Mouse (Mus musculus): ENCODE measurements around the gene Xlr4a. TPM values are rescaled to one million over a fixed set of nuclear protein-coding genes. Genes with fewer than 3 reads are reported as not detected.

The Xlr4a gene
- polyA plus RNA-seq, 1 experiment = not detected

DNA sequence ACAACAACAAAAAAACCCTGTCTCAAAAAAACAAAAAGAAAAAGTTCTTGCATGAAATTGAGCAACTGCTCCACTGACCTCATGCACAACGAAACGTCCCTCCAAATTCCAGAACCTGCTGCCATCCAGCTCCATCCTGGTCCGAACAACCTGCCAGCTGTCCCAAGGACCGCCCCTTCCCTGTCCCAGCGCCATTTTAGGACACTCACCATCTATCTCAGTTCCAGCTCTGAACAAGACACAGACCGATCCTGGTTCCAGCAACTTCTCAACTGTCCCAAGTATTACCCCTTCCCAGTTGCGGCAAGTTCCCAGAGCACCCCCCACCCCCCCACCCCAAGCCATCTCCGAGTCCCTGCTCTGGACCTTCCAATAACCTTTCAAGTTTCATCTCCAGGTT, 43.4 kb downstream of the Xlr4a start:
- Histone ChIP-seq H3K27me3 (ENCODE audit: control insufficient read depth, insufficient read depth, low read length, poor library complexity, severe bottlenecking) (no peaks in the 10 kb centered on the region), H3K27ac (ENCODE audit: insufficient read depth, low read length) (no peak overlapping the region), H3K4me3 (ENCODE audit: low read depth, low read length) (no peak overlapping the region; the same call in none of the 2 replicates), H3K36me3 (ENCODE audit: control insufficient read depth, insufficient read depth, low read length, poor library complexity, severe bottlenecking) (no peaks in the 10 kb centered on the region), H3K9me3 (replicated peaks; ENCODE audit: control insufficient read depth, insufficient read depth, low read length, poor library complexity, severe bottlenecking) (no peaks in the 10 kb centered on the region), H3K4me1 (ENCODE audit: control insufficient read depth, insufficient read depth, low read length) (no peaks in the 10 kb centered on the region), H3K9ac (ENCODE audit: low read depth, poor library complexity, severe bottlenecking) (no peak overlapping the region)
- TF ChIP-seq CTCF (IDR thresholded peaks at IDR 0.05; ENCODE audit: low read depth, low read length) = no peak
- TF ChIP-seq POLR2A (IDR thresholded peaks at IDR 0.05; ENCODE audit: insufficient read depth, low read length) = no peak
- no peak for TF ChIP-seq EP300 (IDR thresholded peaks at IDR 0.05; ENCODE audit: insufficient read depth, low read depth, low read length)

GRCm38 (mm10) chrX:73037003-73037402, 45.3 kb downstream of the Xlr4a start, which contains the start of gene Pnma5:
TSS of gene Pnma5 (minus strand) at chrX:73037103.
- Histone ChIP-seq H3K27ac (ENCODE audit: insufficient read depth, low read length) (no peak within 1 kb of the TSS), H3K27me3 (ENCODE audit: control insufficient read depth, insufficient read depth, low read length, poor library complexity, severe bottlenecking) (no peaks in the 10 kb centered on the region)

More at GRCm38 (mm10) chrX:73037003-73037402, 45.3 kb downstream of the Xlr4a start, which contains the start of gene Pnma5:
- Histone ChIP-seq H3K36me3 (ENCODE audit: control insufficient read depth, insufficient read depth, low read length, poor library complexity, severe bottlenecking) (no peaks in the 10 kb centered on the region), H3K9ac (ENCODE audit: low read depth, poor library complexity, severe bottlenecking) (no peak within 1 kb of the TSS), H3K4me3 (ENCODE audit: low read depth, low read length) (no peak within 1 kb of the TSS), H3K4me1 (ENCODE audit: control insufficient read depth, insufficient read depth, low read length) (no peaks in the 10 kb centered on the region), H3K9me3 (replicated peaks; ENCODE audit: control insufficient read depth, insufficient read depth, low read length, poor library complexity, severe bottlenecking) (no peaks in the 10 kb centered on the region)
- TF ChIP-seq EP300 (IDR thresholded peaks at IDR 0.05; ENCODE audit: insufficient read depth, low read depth, low read length) (no peak), CTCF (IDR thresholded peaks at IDR 0.05; ENCODE audit: low read depth, low read length) (no peak), POLR2A (IDR thresholded peaks at IDR 0.05; ENCODE audit: insufficient read depth, low read length) (no peak)

Other genes starting within 250 kb of the Xlr4a start
- gene Cetn2, start 164.1 kb downstream of the Xlr4a start, polyA plus RNA-seq (2011; ENCODE audit: insufficient read depth, insufficient read length, low read depth, missing spikeins) = 48.6 and 49.5 TPM in 2 replicates
- gene Nsdhl, start 163.9 kb downstream of the Xlr4a start, polyA plus RNA-seq (2011; ENCODE audit: insufficient read depth, insufficient read length, low read depth, missing spikeins) = 44.2 and 45.5 TPM in 2 replicates
- gene Zfp185, start 95.1 kb downstream of the Xlr4a start, polyA plus RNA-seq (2011; ENCODE audit: insufficient read depth, insufficient read length, low read depth, missing spikeins) = 18.8 and 20.2 TPM in 2 replicates
- gene Pnma5, start 45.4 kb downstream of the Xlr4a start, polyA plus RNA-seq (2011; ENCODE audit: insufficient read depth, insufficient read length, low read depth, missing spikeins) = 1.4 and 2.3 TPM in 2 replicates
- gene Pnma3, start 17.7 kb downstream of the Xlr4a start, polyA plus RNA-seq (2011; ENCODE audit: insufficient read depth, insufficient read length, low read depth, missing spikeins) = 0.29 TPM in 1 of 2 replicates, not detected in the other
- gene Xlr3a, start 14.6 kb upstream of the Xlr4a start, polyA plus RNA-seq (2011; ENCODE audit: insufficient read depth, insufficient read length, low read depth, missing spikeins) = 1.6 TPM in 1 of 2 replicates, not detected in the other
- gene Gm14685, start 34.6 kb upstream of the Xlr4a start, polyA plus RNA-seq (2011; ENCODE audit: insufficient read depth, insufficient read length, low read depth, missing spikeins) = not detected in 2 replicates
- not detected in 2 replicates for gene Xlr5b, start 66.3 kb upstream of the Xlr4a start, polyA plus RNA-seq (2011; ENCODE audit: insufficient read depth, insufficient read length, low read depth, missing spikeins)
- 1.5 and 2.0 TPM in 2 replicates for gene DXBay18, start 67.0 kb upstream of the Xlr4a start, polyA plus RNA-seq (2011; ENCODE audit: insufficient read depth, insufficient read length, low read depth, missing spikeins)
- gene Spin2d, start 94.5 kb upstream of the Xlr4a start, polyA plus RNA-seq (2011; ENCODE audit: insufficient read depth, insufficient read length, low read depth, missing spikeins) = not detected in 2 replicates
- gene Xlr3b, start 109.7 kb upstream of the Xlr4a start, polyA plus RNA-seq (2011; ENCODE audit: insufficient read depth, insufficient read length, low read depth, missing spikeins) = 0.21 TPM in 1 of 2 replicates, not detected in the other
- 0.79 TPM in 1 of 2 replicates, not detected in the other for gene Xlr4b, start 131.9 kb upstream of the Xlr4a start, polyA plus RNA-seq (2011; ENCODE audit: insufficient read depth, insufficient read length, low read depth, missing spikeins)
- gene F8a, start 145.8 kb upstream of the Xlr4a start, polyA plus RNA-seq (2011; ENCODE audit: insufficient read depth, insufficient read length, low read depth, missing spikeins) = 2.5 and 3.8 TPM in 2 replicates
- 0.75 TPM in 1 of 2 replicates, not detected in the other for gene Xlr4c, start 160.7 kb upstream of the Xlr4a start, polyA plus RNA-seq (2011; ENCODE audit: insufficient read depth, insufficient read length, low read depth, missing spikeins)
- gene Xlr3c, start 182.9 kb upstream of the Xlr4a start, polyA plus RNA-seq (2011; ENCODE audit: insufficient read depth, insufficient read length, low read depth, missing spikeins) = 0.69 TPM in 1 of 2 replicates, not detected in the other
- not detected in 2 replicates for gene Xlr5a, start 210.5 kb upstream of the Xlr4a start, polyA plus RNA-seq (2011; ENCODE audit: insufficient read depth, insufficient read length, low read depth, missing spikeins)
- gene Xlr5c, start 210.5 kb upstream of the Xlr4a start, polyA plus RNA-seq (2011; ENCODE audit: insufficient read depth, insufficient read length, low read depth, missing spikeins) = not detected in 2 replicates